Mouse (Mus musculus): ENCODE data around the gene Ranbp3l.

DNA sequence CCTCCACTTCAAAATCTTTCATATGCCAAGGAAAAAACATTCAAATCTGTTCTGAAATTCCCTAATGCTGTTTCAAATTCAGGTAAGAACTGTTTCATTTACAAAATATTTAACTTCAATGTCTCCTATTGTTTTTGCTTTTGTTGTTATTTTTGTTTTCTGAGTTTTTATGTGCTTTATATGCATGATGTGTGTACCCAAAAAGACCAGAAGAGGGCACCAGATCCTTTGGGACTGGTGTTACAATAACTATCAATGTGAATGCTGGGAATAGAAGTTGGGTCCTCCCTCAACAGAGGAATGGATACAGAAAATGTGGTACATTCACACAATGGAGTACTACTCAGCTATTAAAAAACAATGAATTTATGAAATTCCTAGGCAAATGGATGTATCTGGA, 88.0 kb downstream of the Ranbp3l start:
- TF ChIP-seq CTCF (IDR thresholded peaks at IDR 0.05; ENCODE audit: control insufficient read depth, insufficient read depth, insufficient replicate concordance, low read depth, low read length) (no peak), POLR2A (IDR thresholded peaks at IDR 0.05; ENCODE audit: control insufficient read depth, low read depth, low read length) (no peak)
